Mouse (Mus musculus) retina, postnatal 1 day (tissue): ENCODE results near the gene Rtkn2.

Source experiments
- DNase-seq: peaks from one replicate; pipeline ENCODE4 v3.0.0-alpha.2; 2012

Gene Rtkn2

DNA sequence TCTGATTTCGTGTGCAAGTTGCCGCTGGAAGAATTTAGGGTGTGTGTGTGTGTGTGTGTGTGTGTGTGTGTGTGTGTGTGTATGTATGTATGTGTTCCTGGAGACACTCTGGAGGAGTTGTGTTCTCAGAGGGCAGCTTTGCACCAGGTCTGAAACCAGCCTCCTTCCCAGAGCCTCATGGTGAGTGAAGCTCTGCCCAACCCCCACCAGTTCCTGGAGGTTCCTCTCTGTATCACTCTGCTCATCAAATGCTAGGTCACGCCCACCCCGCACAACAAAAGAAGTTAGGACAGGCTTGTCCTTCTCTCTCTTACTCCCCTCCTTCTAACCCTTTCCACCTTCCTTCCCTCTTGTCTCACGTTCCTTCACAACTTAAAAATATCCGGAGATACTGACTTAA lies 64.6 kb downstream of the Rtkn2 start:
- DNase-seq, result peak; percentile 60

GRCm38 (mm10) chr10:68044864-68045263 lies 65.5 kb downstream of the Rtkn2 start:
- no peak for DNase-seq

GRCm38 (mm10) chr10:68048641-68049305 lies 69.4 kb downstream of the Rtkn2 start:
- no peak for DNase-seq

DNA sequence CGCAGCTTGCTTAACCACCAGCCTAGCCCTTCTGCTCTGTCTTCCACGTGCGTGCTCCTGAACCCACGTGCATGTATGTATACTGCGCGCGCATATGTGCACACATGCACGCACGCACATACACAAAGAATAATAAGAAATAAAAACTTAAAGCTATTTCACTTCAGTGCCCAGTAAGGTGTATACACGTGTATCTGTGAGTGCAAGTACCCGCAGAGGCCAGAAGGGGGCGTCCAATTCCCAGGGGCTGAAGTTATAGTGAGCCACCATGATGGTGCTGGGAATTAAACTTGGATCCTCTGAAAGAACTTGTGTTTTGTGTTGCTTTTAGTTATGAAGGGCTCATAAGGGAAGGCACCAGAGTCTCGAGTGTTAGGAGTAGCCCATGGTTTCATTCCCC lies 71.5 kb downstream of the Rtkn2 start:
- DNase-seq, result no peak

GRCm38 (mm10) chr10:68051316-68051933 lies 72.1 kb downstream of the Rtkn2 start:
- DNase-seq, result no peak

GRCm38 (mm10) chr10:68052307-68052706 lies 72.9 kb downstream of the Rtkn2 start:
- no peak for DNase-seq

- peak; percentile 23 for DNase-seq
These were observed 74.8 kb downstream of the Rtkn2 start for GRCm38 (mm10) chr10:68054131-68054530.

DNA sequence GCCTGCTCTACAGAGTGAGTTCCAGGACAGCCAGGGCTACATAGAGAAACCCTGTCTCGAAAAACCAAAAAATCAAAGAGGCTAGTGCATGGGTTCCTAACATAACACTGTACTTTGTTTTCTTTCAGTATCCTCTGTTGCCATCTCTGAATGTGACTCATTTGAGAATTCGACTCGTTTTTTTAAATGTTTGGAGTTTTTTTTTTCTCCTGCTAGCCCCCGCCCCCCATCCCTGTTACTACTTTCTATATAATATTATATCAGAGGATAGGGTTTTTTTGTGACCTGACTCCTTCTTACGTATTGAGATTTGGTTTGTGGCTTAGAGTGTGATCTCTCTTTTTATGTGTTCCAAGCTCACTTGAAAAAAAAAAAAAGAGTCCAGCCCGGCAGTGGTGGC lies 75.3 kb downstream of the Rtkn2 start:
- no peak for DNase-seq

GRCm38 (mm10) chr10:68057841-68058240 lies 78.5 kb downstream of the Rtkn2 start:
- DNase-seq, result no peak

- no peak for DNase-seq
These were observed 79.0 kb downstream of the Rtkn2 start for GRCm38 (mm10) chr10:68058378-68058777.

GRCm38 (mm10) chr10:68060590-68061248 lies 81.3 kb downstream of the Rtkn2 start:
- no peak for DNase-seq

GRCm38 (mm10) chr10:68061249-68061615 lies 81.9 kb downstream of the Rtkn2 start:
- DNase-seq, result no peak

- DNase-seq, result peak; percentile 90
These were observed 84.6 kb downstream of the Rtkn2 start for GRCm38 (mm10) chr10:68063806-68064545.

- DNase-seq, result peak; percentile 91
These were observed 85.2 kb downstream of the Rtkn2 start for GRCm38 (mm10) chr10:68064571-68064970.

- no peak for DNase-seq
These were observed 86.8 kb downstream of the Rtkn2 start for GRCm38 (mm10) chr10:68066173-68066572.

GRCm38 (mm10) chr10:68067961-68068360 lies 88.6 kb downstream of the Rtkn2 start:
- DNase-seq, result no peak

- no peak for DNase-seq
These were observed 89.1 kb downstream of the Rtkn2 start for GRCm38 (mm10) chr10:68068426-68068825.

GRCm38 (mm10) chr10:68071041-68071440 lies 91.7 kb downstream of the Rtkn2 start:
- DNase-seq, result no peak

DNA sequence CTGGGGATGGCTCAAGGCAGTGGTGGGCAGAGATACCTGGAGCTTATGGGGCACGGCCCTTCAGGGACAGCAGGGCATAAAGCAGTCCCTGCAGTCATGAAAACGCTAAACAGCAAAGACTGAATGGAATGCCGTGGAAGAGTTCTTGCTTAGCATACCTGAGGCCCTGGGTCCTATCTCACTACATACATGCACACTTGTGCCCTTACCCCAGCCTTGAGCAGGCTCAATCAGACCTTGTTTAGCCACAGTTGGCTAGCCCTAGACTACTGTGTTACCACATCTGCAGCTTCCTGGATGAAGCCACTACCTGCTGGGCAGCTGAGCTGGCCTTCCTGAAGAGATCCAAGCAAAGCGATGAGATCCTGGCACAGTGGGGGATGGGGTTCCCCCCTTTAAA lies 93.3 kb downstream of the Rtkn2 start:
- DNase-seq, result no peak

DNA sequence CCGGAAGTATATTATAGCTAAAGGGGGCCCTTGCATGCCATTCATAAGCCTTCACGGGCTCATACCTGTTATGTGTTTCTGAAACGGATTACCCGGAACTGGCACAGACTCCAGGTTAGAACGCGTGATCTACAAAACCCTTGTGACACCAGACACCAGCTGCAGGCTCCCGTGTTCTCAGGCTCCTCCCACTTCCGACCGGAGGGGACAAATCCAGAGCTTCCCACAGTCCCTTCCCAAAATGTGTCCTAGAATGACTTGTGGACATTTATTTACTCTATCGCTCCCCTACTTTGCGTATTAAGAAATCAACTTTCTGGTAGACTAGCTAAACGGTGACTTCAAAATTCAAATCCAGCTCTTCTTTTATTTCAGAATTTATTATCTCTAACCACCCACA lies 94.9 kb downstream of the Rtkn2 start:
- no peak for DNase-seq

DNA sequence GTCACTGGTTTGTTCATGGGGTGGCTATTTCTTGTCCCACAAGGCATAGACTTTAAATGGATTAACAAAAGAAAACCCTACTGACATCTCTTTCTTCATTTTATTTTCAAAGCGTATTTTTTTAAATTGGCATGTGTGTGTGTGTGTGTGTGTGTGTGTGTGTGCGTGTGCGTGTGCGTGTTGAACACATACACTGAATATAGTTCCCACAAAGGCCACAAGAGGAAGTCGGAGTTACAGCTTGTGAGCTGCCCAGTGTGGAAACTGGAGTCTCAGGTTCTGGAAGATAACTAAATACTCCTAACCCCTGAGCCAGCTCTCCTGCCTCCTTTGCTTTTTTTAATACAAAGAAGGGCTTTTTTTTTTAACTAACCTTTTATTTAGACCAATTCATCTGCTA lies 95.8 kb downstream of the Rtkn2 start:
- DNase-seq, result no peak

- no peak for DNase-seq
These were observed 99.3 kb downstream of the Rtkn2 start for GRCm38 (mm10) chr10:68078708-68079107.

GRCm38 (mm10) chr10:68079910-68080670 lies 100.7 kb downstream of the Rtkn2 start:
- DNase-seq, result no peak
